Mouse (Mus musculus) liver, adult 2 months (tissue): ENCODE results near the gene Gpm6b. TPM values are rescaled to one million over a fixed set of nuclear protein-coding genes. Genes with fewer than 3 reads are reported as not detected.
A peak's percentile ranks its signal among the peaks of the same experiment; 100 is the strongest.

ENCODE experiments used
- DNase-seq: peaks from one replicate; pipeline ENCODE4 v3.0.0-alpha.2; 2011; ENCODE audit warnings: low read depth, low spot score; ENCODE audit errors: extremely low read depth
- H3K27ac ChIP-seq: fragments of 200-500 bp; replicated peaks from 2 replicates; pipeline ENCODE4 v1.5.1; 2012; ENCODE audit warnings: low read depth, mild to moderate bottlenecking, control low read depth, inconsistent platforms, low read length; ENCODE audit not compliant: insufficient read depth
- H3K27me3 ChIP-seq: fragments of 200-500 bp; 2 replicates; pipeline ENCODE4 v1.6.1; 2012; ENCODE audit warnings: mild to moderate bottlenecking, moderate library complexity, low read length, inconsistent platforms; ENCODE audit not compliant: control insufficient read depth, insufficient read depth
- H3K36me3 ChIP-seq: fragments of 200-500 bp; 2 replicates; pipeline ENCODE4 v1.6.1; 2012; ENCODE audit warnings: low read length, inconsistent platforms; ENCODE audit not compliant: control insufficient read depth, insufficient read depth
- H3K4me1 ChIP-seq: fragments of 200-500 bp; 2 replicates; pipeline ENCODE4 v1.6.1; 2011; ENCODE audit warnings: low read length; ENCODE audit not compliant: control insufficient read depth, insufficient read depth
- H3K4me3 ChIP-seq: fragments of 200-500 bp; 2 replicates; pipeline ENCODE4 v1.5.1; 2011; ENCODE audit warnings: low read depth, mild to moderate bottlenecking, control low read depth, low read length, moderate library complexity; ENCODE audit not compliant: insufficient read depth
- H3K79me2 ChIP-seq: fragments of 200-500 bp; 2 replicates; pipeline ENCODE4 v1.6.1; 2012; ENCODE audit warnings: inconsistent platforms, mild to moderate bottlenecking, low read length, moderate library complexity; ENCODE audit not compliant: control insufficient read depth, insufficient read depth
- H3K9ac ChIP-seq: fragments of 200-500 bp; 2 replicates; pipeline ENCODE4 v1.6.1; 2012; ENCODE audit warnings: low read depth, mild to moderate bottlenecking, control low read depth, inconsistent platforms, low read length
- CTCF ChIP-seq: fragments of 200-500 bp; IDR thresholded peaks from 2 replicates; pipeline ENCODE4 v1.5.1; 2011; ENCODE audit warnings: low read depth, low read length, control low read depth
- POLR2A ChIP-seq: fragments of 200-500 bp; IDR thresholded peaks from 2 replicates; pipeline ENCODE4 v1.6.1; 2011; ENCODE audit warnings: low read length, control low read depth; ENCODE audit not compliant: insufficient read depth; ENCODE audit errors: extremely low read depth
- WGBS: fragments of 180-500 bp; shearing (Covaris S2); methylation state at CpG from one replicate; pipeline ENCODE4 v1.1.7; 2018; 5-methylcytosine and 5-hydroxymethylcytosine counted together
- polyA plus RNA-seq: library from polyadenylated mRNA; depleted of rRNA; stranded (reverse); fragments of >200 nt; gene quantifications from 2 replicates; pipeline ENCODE4 v1.2.3, GENCODE M21; 2012; rRNA removed
- total RNA-seq: library from RNA; depleted of rRNA; stranded (reverse); fragments of >200 nt; gene quantifications from 2 replicates; pipeline ENCODE4 v1.2.3, GENCODE M21; 2014; rRNA removed

Gene Gpm6b
- total RNA-seq: 1.3 and 1.6 TPM in 2 replicates
- 0.24 and 0.34 TPM in 2 replicates for polyA plus RNA-seq

DNA sequence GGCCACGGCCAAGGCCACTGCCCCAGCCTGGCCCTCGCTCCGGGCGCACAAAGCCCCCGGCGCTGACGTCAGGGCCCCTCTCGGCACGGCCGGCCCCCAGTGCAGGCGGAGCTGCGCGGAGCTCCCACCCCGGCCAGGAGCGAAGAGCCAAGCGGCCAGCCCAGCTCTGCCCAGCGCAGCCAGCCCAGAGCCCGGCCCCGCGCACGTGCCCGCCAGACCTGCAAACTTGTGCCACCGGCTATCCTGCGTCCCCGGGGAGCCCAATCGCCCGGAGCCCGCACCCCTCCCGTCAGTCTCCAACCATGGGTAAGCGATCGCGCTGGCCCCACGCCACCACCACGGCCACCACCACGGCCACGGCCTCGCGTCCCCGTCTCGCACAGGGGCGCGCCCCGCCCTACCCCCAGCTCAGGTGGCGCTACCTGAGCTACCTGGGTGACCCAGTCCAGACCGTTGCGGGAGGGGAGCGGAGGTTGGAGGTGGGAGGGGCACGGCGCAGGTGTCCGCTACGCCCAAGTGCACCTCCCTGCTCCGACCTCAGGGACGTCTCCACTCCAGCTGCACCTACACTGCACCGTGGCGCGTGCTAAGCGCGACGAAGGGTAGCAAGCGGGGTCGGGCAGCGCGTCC lies at the start of gene Gpm6b:
Gpm6b (plus strand) TSS at position 81 of the 630 bp plus-strand sequence.
- TF ChIP-seq POLR2A (no peak), CTCF (no peak)
- H3K36me3 ChIP-seq: no peaks in the 10 kb centered on the region
- H3K4me3 ChIP-seq: peak within 1 kb of the TSS; percentile 58
- H3K4me1 ChIP-seq: peaks cover 3% of the 10 kb centered on the region; the same call in 1 of the 2 replicates
- H3K27ac ChIP-seq: no peak within 1 kb of the TSS
- H3K27me3 ChIP-seq: peaks cover 4% of the 10 kb centered on the region; the same call in 1 of the 2 replicates
- H3K9ac ChIP-seq: peak within 1 kb of the TSS; percentile 57
- no peaks in the 10 kb centered on the region for H3K79me2 ChIP-seq
- 1% methylated on average over 54 of the region's 63 CpGs for WGBS
- DNase-seq: no peak

DNA sequence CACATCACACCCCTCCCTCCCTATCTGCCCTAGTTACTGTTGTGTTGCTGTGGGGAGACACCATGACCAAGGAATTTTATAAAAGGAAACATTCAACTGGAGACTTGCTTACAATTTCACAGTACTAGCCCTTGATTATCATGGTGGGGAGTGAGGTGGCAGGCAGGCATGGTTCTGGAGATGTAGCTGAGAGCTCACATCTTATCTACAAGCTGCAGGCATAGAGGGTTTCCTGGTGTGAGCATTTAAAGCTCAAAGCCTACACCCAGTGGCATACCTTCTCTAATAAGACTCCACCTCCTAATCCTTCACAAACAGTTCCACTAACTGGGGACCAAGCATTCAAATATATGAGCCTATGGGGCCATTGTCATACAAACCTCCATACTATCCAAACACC lies 42.4 kb upstream of the Gpm6b start:
- Histone ChIP-seq H3K27me3 (no peaks in the 10 kb centered on the region), H3K79me2 (no peaks in the 10 kb centered on the region), H3K36me3 (no peaks in the 10 kb centered on the region), H3K4me3 (no peak overlapping the region), H3K27ac (no peak overlapping the region), H3K4me1 (no peaks in the 10 kb centered on the region), H3K9ac (no peak overlapping the region)
- DNase-seq: no peak
- TF ChIP-seq POLR2A: no peak
- no peak for TF ChIP-seq CTCF

DNA sequence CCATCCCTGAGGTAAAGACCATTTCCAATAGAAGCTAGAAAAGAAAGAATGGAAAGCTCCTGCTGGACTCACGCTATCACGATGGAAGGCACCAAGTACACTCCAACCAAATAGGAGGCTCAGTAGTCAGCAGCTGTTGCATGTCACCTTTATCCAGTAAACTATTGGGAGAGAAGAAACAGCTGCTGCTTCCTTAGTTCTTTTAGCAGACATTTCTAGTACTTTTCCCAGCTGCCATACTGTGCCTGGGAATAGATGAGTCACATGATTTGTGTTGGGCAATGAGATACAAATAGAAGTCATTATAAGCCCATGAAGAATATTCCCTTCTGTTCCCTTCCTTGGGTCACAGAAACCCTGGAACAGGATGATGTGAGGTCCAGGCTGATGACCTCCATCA lies 40.4 kb upstream of the Gpm6b start:
- no peak for DNase-seq
- Histone ChIP-seq H3K79me2 (no peaks in the 10 kb centered on the region), H3K36me3 (no peaks in the 10 kb centered on the region), H3K4me1 (no peaks in the 10 kb centered on the region), H3K27me3 (no peaks in the 10 kb centered on the region), H3K4me3 (no peak overlapping the region), H3K9ac (no peak overlapping the region), H3K27ac (no peak overlapping the region)
- 95% methylated on average over 2 of the region's 2 CpGs for WGBS
- TF ChIP-seq CTCF (no peak), POLR2A (no peak)

- no peak overlapping the region for H3K9ac ChIP-seq
- H3K27ac ChIP-seq: no peak overlapping the region
- no peaks in the 10 kb centered on the region for H3K27me3 ChIP-seq
- H3K4me1 ChIP-seq: no peaks in the 10 kb centered on the region
- H3K4me3 ChIP-seq: no peak overlapping the region
- TF ChIP-seq CTCF: no peak
- TF ChIP-seq POLR2A: no peak
- no peaks in the 10 kb centered on the region for H3K36me3 ChIP-seq
- no peak for DNase-seq
- no peaks in the 10 kb centered on the region for H3K79me2 ChIP-seq
Measured at GRCm38 (mm10) chrX:166199812-166200211, 38.9 kb upstream of the Gpm6b start.

DNA sequence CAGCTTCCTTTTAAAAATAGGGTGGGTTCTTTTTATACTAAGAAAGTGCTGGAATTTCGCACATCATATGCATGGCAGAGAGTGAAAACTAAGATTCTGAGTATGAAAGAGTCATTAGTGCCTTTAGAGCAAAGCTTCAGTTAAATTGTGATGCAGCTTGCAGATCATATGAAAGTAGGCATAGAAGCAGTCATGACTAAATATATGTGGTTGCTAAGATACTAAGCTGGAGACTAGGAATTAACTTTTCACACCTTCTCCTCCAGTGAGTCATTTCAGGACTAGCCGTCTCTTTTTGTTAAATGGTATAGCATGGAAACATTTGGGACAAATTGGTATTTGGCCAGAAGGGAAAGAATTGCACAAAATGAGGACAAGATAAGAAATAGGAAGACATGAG lies 24.1 kb upstream of the Gpm6b start:
- H3K4me3 ChIP-seq: no peak overlapping the region
- H3K4me1 ChIP-seq: no peaks in the 10 kb centered on the region
- H3K36me3 ChIP-seq: no peaks in the 10 kb centered on the region
- H3K9ac ChIP-seq: no peak overlapping the region
- no peak for DNase-seq
- H3K27me3 ChIP-seq: no peaks in the 10 kb centered on the region
- TF ChIP-seq POLR2A (no peak), CTCF (no peak)
- no peaks in the 10 kb centered on the region for H3K79me2 ChIP-seq
- no peak overlapping the region for H3K27ac ChIP-seq
- WGBS: 79% methylated on average over 2 of the region's 2 CpGs

DNA sequence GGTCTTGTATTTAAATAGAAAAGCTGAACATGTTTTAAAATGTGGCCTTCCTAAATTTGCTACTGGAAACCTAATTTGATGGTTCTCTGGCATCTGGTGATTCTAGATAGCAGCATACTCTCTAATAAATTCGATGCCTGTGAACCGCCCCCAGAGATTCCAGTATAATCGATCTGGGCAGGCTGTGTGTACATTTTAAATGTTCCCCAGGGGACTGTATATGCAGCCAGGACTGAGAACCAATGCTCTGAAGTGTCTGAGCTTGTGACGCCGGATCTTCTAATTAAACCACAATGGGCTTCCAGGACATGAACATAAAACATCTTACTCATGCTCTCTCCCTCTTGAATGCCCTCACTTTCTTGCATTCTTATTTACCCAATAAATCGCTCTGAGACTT lies 22.5 kb upstream of the Gpm6b start:
- Histone ChIP-seq H3K27me3 (no peaks in the 10 kb centered on the region), H3K9ac (no peak overlapping the region), H3K27ac (no peak overlapping the region), H3K36me3 (no peaks in the 10 kb centered on the region), H3K79me2 (no peaks in the 10 kb centered on the region), H3K4me1 (no peaks in the 10 kb centered on the region), H3K4me3 (no peak overlapping the region)
- TF ChIP-seq CTCF (no peak), POLR2A (no peak)
- WGBS: 87% methylated on average over 6 of the region's 6 CpGs
- no peak for DNase-seq
